Mouse (Mus musculus) testis, adult 2 months (tissue): Measurements from ENCODE around the gene Vegfc.

ENCODE experiments used
- CTCF ChIP-seq: fragments of 200-500 bp; IDR thresholded peaks from 2 replicates; pipeline ENCODE4 v1.5.1; 2012; ENCODE audit warnings: low read depth, mild to moderate bottlenecking, inconsistent platforms, low read length, moderate library complexity; ENCODE audit not compliant: control insufficient read depth, insufficient read depth, insufficient replicate concordance
- POLR2A ChIP-seq: fragments of 200-500 bp; IDR thresholded peaks from 2 replicates; pipeline ENCODE4 v1.6.1; 2012; ENCODE audit warnings: low read depth, mild to moderate bottlenecking, inconsistent platforms, low read length, moderate library complexity; ENCODE audit not compliant: control insufficient read depth

DNA sequence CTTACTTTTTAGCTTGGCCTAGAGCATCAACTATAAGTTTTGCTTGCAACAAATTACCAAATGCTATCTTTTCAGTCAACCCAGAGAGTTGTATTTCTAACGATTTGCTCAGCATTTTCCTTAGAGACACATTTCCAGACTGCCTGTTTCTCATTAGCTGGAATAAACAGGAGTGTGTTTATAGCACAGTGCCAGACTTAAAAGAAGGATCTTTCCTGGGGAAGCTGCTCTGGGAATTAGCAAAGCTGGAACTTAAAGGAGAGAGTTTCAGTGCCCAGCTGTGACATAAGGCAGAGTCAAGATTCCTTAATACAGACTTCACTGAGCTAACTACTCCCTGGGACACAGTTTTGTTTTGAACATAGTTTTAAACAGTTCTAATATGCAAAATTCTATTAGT lies 34.8 kb upstream of the Vegfc start:
- TF ChIP-seq CTCF (no peak), POLR2A (no peak)
